Mouse (Mus musculus) midbrain, embryonic 14.5 days (tissue): ENCODE measurements around the gene Lbh. TPM values are rescaled to one million over a fixed set of nuclear protein-coding genes. Genes with fewer than 3 reads are reported as not detected.

Source experiments
- ATAC-seq: fragments of 200-750 bp; cut with Nextera tagmentation; 2 replicates; pipeline ENCODE4 v1.8.0; 2017; ENCODE audit warnings: moderate number of reproducible peaks, moderate library complexity; ENCODE audit not compliant: low FRiP score, low TSS enrichment
- DNase-seq: peaks from one replicate; pipeline ENCODE4 v3.0.0-alpha.2; 2015
- H3K27ac ChIP-seq: fragments of 300-500 bp; sonication (generic); replicated peaks from 2 replicates; pipeline ENCODE4 v1.5.1; 2014; ENCODE audit warnings: mild to moderate bottlenecking, low read depth, low read length, moderate library complexity
- H3K27me3 ChIP-seq: fragments of 300-500 bp; sonication (generic); 2 replicates; pipeline ENCODE4 v1.6.1; 2014; ENCODE audit warnings: low read length, control low read depth, mixed read lengths; ENCODE audit not compliant: control insufficient read depth, insufficient read depth
- H3K36me3 ChIP-seq: fragments of 300-500 bp; sonication (generic); 2 replicates; pipeline ENCODE4 v1.6.1; 2014; ENCODE audit warnings: low read length, control low read depth; ENCODE audit not compliant: control insufficient read depth, insufficient read depth
- H3K4me1 ChIP-seq: fragments of 300-500 bp; sonication (generic); 2 replicates; pipeline ENCODE4 v1.6.1; 2014; ENCODE audit warnings: mild to moderate bottlenecking, antibody characterized with exemption, low read length, control low read depth; ENCODE audit not compliant: control insufficient read depth, insufficient read depth
- H3K4me2 ChIP-seq: fragments of 300-500 bp; sonication (generic); 2 replicates; pipeline ENCODE4 v1.6.1; 2014; ENCODE audit warnings: mild to moderate bottlenecking, low read length, moderate library complexity
- H3K4me3 ChIP-seq: fragments of 300-500 bp; sonication (generic); replicated peaks from 2 replicates; pipeline ENCODE4 v1.5.1; 2014; ENCODE audit warnings: low read depth, low read length
- H3K9ac ChIP-seq: fragments of 300-500 bp; sonication (generic); replicated peaks from 2 replicates; pipeline ENCODE4 v1.6.1; 2014; ENCODE audit warnings: mild to moderate bottlenecking, low read length, moderate library complexity
- H3K9me3 ChIP-seq: fragments of 300-500 bp; sonication (generic); 2 replicates; pipeline ENCODE4 v1.6.1; 2016; ENCODE audit warnings: low read length, control low read depth, mixed read lengths; ENCODE audit not compliant: control insufficient read depth
- WGBS: fragments of 180-500 bp; shearing (Covaris S2); extraction: QIAGEN DNeasy Blood & Tissue Kit; methylation state at CpG from one replicate; pipeline ENCODE4 v1.1.7; 2014; 5-methylcytosine and 5-hydroxymethylcytosine counted together
- polyA plus RNA-seq: library from polyadenylated mRNA; unstranded; fragments of >200 nt; fragmentation: Nextera tagmentation; extraction: Ambion mirVana; gene quantifications from 2 replicates; pipeline ENCODE4 v1.2.1, GENCODE M21; 2014

Gene Lbh
- polyA plus RNA-seq, 1 experiment from 2014 or later = 8.9 TPM

DNA sequence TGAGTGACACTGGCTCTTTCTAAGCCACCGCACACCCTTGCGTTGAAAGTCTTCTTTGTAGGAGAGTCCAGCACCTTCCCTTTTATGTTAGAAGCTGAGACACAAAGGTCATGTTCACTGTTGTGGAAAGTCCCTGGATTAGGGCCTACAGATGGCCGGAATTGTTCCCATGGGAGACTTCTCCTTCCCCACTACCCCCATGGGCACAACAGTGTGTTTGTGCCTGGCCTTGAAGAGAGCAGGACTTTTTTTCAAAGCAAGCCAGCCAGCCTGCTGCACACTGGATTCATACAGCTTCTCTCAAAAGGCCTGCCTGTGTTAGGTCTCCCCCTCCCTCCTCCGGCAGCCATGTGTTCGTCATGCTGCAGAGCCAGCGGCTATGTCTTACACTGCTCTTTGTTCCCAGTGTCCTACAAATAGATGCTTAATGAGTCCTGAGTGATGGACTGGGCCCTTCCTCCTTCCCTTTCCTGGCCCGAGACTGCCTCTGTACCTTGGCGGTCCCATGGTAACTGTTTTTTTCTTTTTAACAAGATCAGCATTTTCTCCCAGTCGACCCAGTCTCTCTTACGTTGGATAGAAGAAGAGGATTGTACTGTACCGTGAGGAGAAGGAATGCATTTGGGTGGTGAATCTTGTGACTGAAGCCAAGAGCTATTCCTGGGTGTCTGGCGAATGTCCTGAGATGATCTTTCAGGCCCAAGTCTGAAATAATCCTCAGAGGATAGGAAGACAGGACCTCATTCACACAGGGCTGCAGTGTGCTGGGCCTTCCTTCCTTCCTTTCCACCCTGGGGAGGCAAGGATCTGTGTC lies 7.9 kb downstream of the Lbh start:
- no peaks in the 10 kb centered on the region for H3K27me3 ChIP-seq
- 20% methylated on average over 12 of the region's 12 CpGs for WGBS
- peak; percentile 83 for DNase-seq
- no peaks in the 10 kb centered on the region for H3K9me3 ChIP-seq
- H3K27ac ChIP-seq = peak overlapping the region; percentile 82
- peak overlapping the region; percentile 41; the same call in 1 of the 2 replicates for H3K9ac ChIP-seq
- H3K4me2 ChIP-seq = peak overlapping the region; percentile 38
- H3K36me3 ChIP-seq = peaks cover 49% of the 10 kb centered on the region
- H3K4me3 ChIP-seq = no peak overlapping the region
- peaks cover 55% of the 10 kb centered on the region for H3K4me1 ChIP-seq
- peak; percentile 88 for ATAC-seq

DNA sequence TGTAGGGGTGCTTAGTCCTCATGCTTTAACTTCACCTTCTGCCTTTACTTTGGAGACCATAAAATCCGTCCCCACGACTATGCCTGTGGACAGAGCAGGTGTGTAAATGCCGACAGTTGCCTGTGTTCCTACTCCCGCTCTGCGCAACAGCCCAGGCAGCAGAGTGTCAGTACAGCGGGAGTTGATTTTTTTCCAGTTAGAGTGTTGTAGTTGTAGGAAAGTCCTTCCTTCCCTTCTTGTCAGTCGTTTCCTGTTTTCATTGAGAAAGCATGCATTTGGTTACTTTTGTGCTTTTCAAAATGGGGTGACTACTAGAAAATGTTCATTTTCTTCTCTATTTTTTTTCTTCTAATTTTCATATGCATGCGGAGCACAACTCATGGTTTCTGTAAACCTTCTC lies 8.9 kb downstream of the Lbh start:
- Histone ChIP-seq H3K36me3 (peaks cover 40% of the 10 kb centered on the region), H3K4me3 (no peak overlapping the region), H3K27ac (no peak overlapping the region), H3K4me2 (no peak overlapping the region), H3K4me1 (peaks cover 45% of the 10 kb centered on the region), H3K9me3 (no peaks in the 10 kb centered on the region), H3K9ac (no peak overlapping the region), H3K27me3 (no peaks in the 10 kb centered on the region)
- WGBS = 90% methylated on average over 8 of the region's 8 CpGs
- DNase-seq = no peak
- no peak for ATAC-seq

DNA sequence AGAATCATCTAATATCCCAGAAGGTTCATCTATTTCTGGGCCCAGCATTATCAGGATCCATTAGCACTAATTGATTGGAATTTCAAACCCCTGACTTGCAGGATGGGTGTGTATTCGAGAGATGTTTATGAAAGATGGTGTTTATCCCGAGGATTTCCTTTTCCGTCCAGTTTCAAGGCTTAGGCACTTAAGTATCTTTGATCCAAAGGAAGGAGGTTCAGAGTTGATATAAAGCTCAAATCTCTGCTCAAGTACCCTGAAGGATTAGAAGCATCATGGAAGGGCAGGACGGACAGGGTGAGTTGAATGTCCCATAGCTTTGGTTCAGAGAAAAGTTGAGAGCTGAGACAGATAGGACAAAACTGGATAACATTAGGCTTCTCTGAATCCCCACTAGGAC lies 15.0 kb downstream of the Lbh start:
- Histone ChIP-seq H3K9me3 (no peaks in the 10 kb centered on the region), H3K4me2 (no peak overlapping the region), H3K27ac (no peak overlapping the region), H3K27me3 (no peaks in the 10 kb centered on the region), H3K9ac (no peak overlapping the region), H3K36me3 (peaks cover 23% of the 10 kb centered on the region), H3K4me3 (no peak overlapping the region), H3K4me1 (peaks cover 5% of the 10 kb centered on the region; the same call in 1 of the 2 replicates)
- DNase-seq = no peak
- ATAC-seq = no peak
- WGBS = 98% methylated on average over 4 of the region's 4 CpGs

DNA sequence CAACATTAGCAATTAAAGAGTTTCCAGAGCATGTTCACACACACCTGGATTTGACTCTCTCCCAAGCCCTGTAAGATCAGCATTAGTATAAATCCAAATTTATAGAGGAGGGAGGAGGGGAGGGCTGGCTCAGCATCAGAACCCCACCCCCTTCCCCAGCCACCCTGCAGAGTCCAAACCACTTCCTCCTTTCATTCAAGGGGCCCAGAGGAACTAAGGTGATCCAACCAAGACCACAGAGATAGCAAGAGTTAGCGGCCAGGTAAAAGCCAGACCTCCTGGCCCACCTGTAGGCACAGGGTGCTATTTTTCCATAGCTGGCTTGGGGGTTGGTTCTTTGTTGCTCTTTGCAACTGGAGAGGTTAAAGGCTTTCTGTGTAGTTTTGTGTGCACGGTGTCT lies 16.0 kb downstream of the Lbh start:
- H3K9ac ChIP-seq = no peak overlapping the region
- peaks cover 27% of the 10 kb centered on the region for H3K36me3 ChIP-seq
- no peak overlapping the region for H3K4me2 ChIP-seq
- ATAC-seq (no peak), DNase-seq (no peak)
- peaks cover 5% of the 10 kb centered on the region; the same call in 1 of the 2 replicates for H3K4me1 ChIP-seq
- 51% methylated on average over 2 of the region's 2 CpGs for WGBS
- H3K27me3 ChIP-seq = no peaks in the 10 kb centered on the region
- no peaks in the 10 kb centered on the region for H3K9me3 ChIP-seq
- no peak overlapping the region for H3K4me3 ChIP-seq
- no peak overlapping the region for H3K27ac ChIP-seq

DNA sequence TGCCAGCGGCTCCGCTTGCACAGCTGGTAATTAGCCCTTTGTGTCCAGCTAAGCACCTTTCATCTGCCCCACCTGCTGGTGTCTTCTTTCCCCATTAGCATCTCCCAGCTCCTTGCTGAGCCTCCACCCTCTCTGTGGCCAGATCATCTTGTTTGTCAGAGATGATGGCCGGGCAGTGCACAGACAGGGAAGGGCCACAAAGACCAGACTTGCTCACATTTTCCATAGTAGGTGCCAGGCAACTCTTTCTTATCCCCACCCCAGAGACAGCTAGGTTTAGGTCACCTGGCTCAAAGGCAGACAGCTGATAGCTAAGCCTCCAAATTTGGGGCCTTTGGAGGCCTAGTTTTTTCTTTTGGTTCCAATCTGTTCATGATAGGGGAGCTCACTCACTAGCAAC lies 16.5 kb downstream of the Lbh start:
- WGBS = 43% methylated on average over 3 of the region's 3 CpGs
- DNase-seq (no peak), ATAC-seq (no peak)
- Histone ChIP-seq H3K27me3 (no peaks in the 10 kb centered on the region), H3K4me2 (no peak overlapping the region), H3K9me3 (no peaks in the 10 kb centered on the region), H3K4me3 (no peak overlapping the region), H3K9ac (no peak overlapping the region), H3K36me3 (peaks cover 31% of the 10 kb centered on the region), H3K27ac (no peak overlapping the region), H3K4me1 (peaks cover 5% of the 10 kb centered on the region; the same call in 1 of the 2 replicates)

DNA sequence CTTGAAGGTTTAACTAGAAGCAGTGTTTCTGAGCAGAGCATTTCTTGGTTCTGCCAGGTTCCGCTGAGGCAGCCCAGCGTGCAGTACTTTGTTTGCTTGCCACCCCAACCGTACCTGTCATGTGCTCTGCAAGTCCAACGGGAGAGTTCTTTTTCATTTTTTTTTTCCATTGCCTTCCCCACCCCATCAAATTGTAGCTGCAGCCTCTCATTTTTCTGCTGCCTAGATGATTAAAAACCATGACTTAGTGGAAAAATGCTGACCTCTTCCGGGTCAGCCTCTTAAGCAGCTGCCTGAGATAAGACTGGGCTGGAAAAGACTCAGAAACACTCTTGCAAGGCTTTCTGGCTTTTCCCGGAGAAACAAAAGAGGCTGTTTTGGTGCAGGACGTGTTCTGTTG lies 17.8 kb downstream of the Lbh start:
- Histone ChIP-seq H3K9ac (no peak overlapping the region), H3K4me2 (no peak overlapping the region), H3K4me1 (peaks cover 5% of the 10 kb centered on the region; the same call in 1 of the 2 replicates), H3K27me3 (no peaks in the 10 kb centered on the region), H3K36me3 (peaks cover 38% of the 10 kb centered on the region), H3K27ac (no peak overlapping the region; the same call in 1 of the 2 replicates), H3K9me3 (no peaks in the 10 kb centered on the region), H3K4me3 (no peak overlapping the region)
- ATAC-seq = no peak
- 70% methylated on average over 7 of the region's 7 CpGs for WGBS
- DNase-seq = no peak

DNA sequence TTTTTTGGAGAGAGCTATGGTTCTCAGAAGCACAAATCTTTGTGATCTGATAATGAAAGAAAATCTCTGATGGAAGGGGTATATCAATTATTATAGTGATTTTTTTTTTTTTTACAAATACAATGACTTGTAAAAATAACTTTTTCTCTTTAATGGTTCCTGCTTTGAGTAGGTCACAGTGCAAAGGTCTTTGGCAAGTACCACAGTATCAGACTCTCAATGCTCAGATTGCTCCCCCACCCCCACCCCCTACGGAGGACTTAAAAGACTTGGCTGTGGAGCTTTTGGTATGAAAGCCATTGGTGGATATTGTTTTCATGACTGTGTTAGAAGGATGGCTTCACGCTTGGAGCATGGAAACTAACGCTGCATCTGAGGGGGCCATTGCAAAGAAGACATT lies 18.2 kb downstream of the Lbh start:
- no peaks in the 10 kb centered on the region for H3K27me3 ChIP-seq
- no peak overlapping the region for H3K27ac ChIP-seq
- H3K9me3 ChIP-seq = no peaks in the 10 kb centered on the region
- H3K4me3 ChIP-seq = no peak overlapping the region
- H3K36me3 ChIP-seq = peaks cover 42% of the 10 kb centered on the region
- peaks cover 5% of the 10 kb centered on the region; the same call in 1 of the 2 replicates for H3K4me1 ChIP-seq
- no peak overlapping the region for H3K4me2 ChIP-seq
- no peak for ATAC-seq
- DNase-seq = no peak
- H3K9ac ChIP-seq = no peak overlapping the region
- 80% methylated on average over 3 of the region's 3 CpGs for WGBS

DNA sequence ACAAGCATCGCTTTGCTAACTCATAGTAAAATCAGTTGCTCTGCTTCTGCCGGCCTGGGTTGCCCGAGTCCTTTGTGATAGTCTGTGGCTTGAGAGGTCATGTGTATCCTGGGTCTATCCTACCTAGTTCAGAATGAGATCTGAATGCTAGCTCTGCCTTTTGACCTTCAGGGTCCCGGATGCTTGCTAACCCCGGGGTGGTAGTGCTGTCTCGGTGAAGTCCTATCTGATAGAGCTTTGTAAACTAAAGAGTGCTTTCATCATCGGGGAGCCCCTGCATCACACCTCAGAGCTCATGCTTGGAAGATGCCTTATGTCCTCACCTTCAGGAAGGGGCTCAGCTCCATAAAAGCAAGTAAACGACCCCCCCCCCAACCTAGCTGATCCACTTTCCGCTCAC lies 19.1 kb downstream of the Lbh start:
- H3K27ac ChIP-seq = no peak overlapping the region
- no peak for DNase-seq
- no peak overlapping the region for H3K9ac ChIP-seq
- no peak overlapping the region for H3K4me2 ChIP-seq
- peaks cover 47% of the 10 kb centered on the region for H3K36me3 ChIP-seq
- no peak overlapping the region for H3K4me3 ChIP-seq
- H3K9me3 ChIP-seq = no peaks in the 10 kb centered on the region
- WGBS = 94% methylated on average over 9 of the region's 9 CpGs
- ATAC-seq = no peak
- peaks cover 5% of the 10 kb centered on the region; the same call in 1 of the 2 replicates for H3K4me1 ChIP-seq
- no peaks in the 10 kb centered on the region for H3K27me3 ChIP-seq
